Mouse (Mus musculus): ENCODE measurements around the gene Rhog. TPM values are rescaled to one million over a fixed set of nuclear protein-coding genes. Genes with fewer than 3 reads are reported as not detected.

Gene Rhog
- polyA plus RNA-seq, 1 experiment from 2014 or later, result 69.4 TPM

Other genes with a start within 250 kb of the Rhog start
- gene Il18bp, start 237.4 kb downstream of the Rhog start, polyA plus RNA-seq (2015; fragmentation: Nextera tagmentation; extraction: Ambion mirVana), result 1.9 and 2.1 TPM in 2 replicates
- gene Rnf121, start 190.6 kb downstream of the Rhog start, polyA plus RNA-seq (2015; fragmentation: Nextera tagmentation; extraction: Ambion mirVana), result 33.0 and 35.5 TPM in 2 replicates
- 17.7 and 21.6 TPM in 2 replicates for gene Xndc1, start 190.5 kb downstream of the Rhog start, polyA plus RNA-seq (2015; fragmentation: Nextera tagmentation; extraction: Ambion mirVana)
- gene Xntrpc, start 190.3 kb downstream of the Rhog start, polyA plus RNA-seq (2015; fragmentation: Nextera tagmentation; extraction: Ambion mirVana), result 0.47 and 0.48 TPM in 2 replicates
- gene Trpc2, start 172.9 kb downstream of the Rhog start, polyA plus RNA-seq (2015; fragmentation: Nextera tagmentation; extraction: Ambion mirVana), result not detected in 2 replicates
- gene Art1, start 154.3 kb downstream of the Rhog start, polyA plus RNA-seq (2015; fragmentation: Nextera tagmentation; extraction: Ambion mirVana), result 0.18 and 0.22 TPM in 2 replicates
- 0.48 and 0.77 TPM in 2 replicates for gene Art5, start 146.6 kb downstream of the Rhog start, polyA plus RNA-seq (2015; fragmentation: Nextera tagmentation; extraction: Ambion mirVana)
- 0.09 and 0.10 TPM in 2 replicates for gene Chrna10, start 139.2 kb downstream of the Rhog start, polyA plus RNA-seq (2015; fragmentation: Nextera tagmentation; extraction: Ambion mirVana)
- gene Nup98, start 45.9 kb downstream of the Rhog start, polyA plus RNA-seq (2015; fragmentation: Nextera tagmentation; extraction: Ambion mirVana), result 27.5 and 27.9 TPM in 2 replicates
- gene Pgap2, start 45.8 kb downstream of the Rhog start, polyA plus RNA-seq (2015; fragmentation: Nextera tagmentation; extraction: Ambion mirVana), result 121 and 126 TPM in 2 replicates
- 20.9 and 21.1 TPM in 2 replicates for gene Stim1, start 11.8 kb upstream of the Rhog start, polyA plus RNA-seq (2015; fragmentation: Nextera tagmentation; extraction: Ambion mirVana)
- 106 and 120 TPM in 2 replicates for gene Rrm1, start 185.6 kb upstream of the Rhog start, polyA plus RNA-seq (2015; fragmentation: Nextera tagmentation; extraction: Ambion mirVana)
- 0.09 and 0.16 TPM in 2 replicates for gene Olfr543, start 225.6 kb upstream of the Rhog start, polyA plus RNA-seq (2015; fragmentation: Nextera tagmentation; extraction: Ambion mirVana)
- 0.04 TPM in 1 of 2 replicates, not detected in the other for gene Olfr544, start 232.3 kb upstream of the Rhog start, polyA plus RNA-seq (2015; fragmentation: Nextera tagmentation; extraction: Ambion mirVana)
- not detected in 2 replicates for gene Olfr545, start 243.5 kb upstream of the Rhog start, polyA plus RNA-seq (2015; fragmentation: Nextera tagmentation; extraction: Ambion mirVana)

Data from intestine, embryonic 16.5 days (tissue).